In genomic region chr13:37903036-37903435, GRCm38 (mm10) we compare ENCODE assay signal across 15 mouse cellular contexts.
"Had no signal": no experiment of that assay in that cellular context is flagged by ENCODE, and none has a peak within 500 bp of the region (broad histone marks: within the 10 kb centered on the region; RNA-seq: fewer than 3 reads in every experiment).

No protein-coding gene starts in this region.

- H3K27me3 ChIP-seq: limb, embryonic 13.5 days; neural tube, embryonic 15.5 days had no signal

- ATAC-seq: hindbrain, embryonic 16.5 days; inflammation-experienced regulatory T-cells, adult 6 months; lung, postnatal 0 days had no signal

- H3K4me1 ChIP-seq: midbrain, embryonic 10.5 days; neural tube, embryonic 15.5 days had no signal

- H3K9ac ChIP-seq: limb, embryonic 13.5 days; neural tube, embryonic 15.5 days had no signal

- H3K27ac ChIP-seq: limb, embryonic 13.5 days; midbrain, embryonic 10.5 days; neural tube, embryonic 15.5 days had no signal

- DNase-seq: kidney, adult 18-20 months; left cerebral cortex, postnatal 4 days; lung, adult 2 months; lung, postnatal 4 days; midbrain, embryonic 14.5 days; right cerebral cortex, adult 18-20 months; right cerebral cortex, postnatal 25 days; thymus, postnatal 4 days had no signal

- H3K4me3 ChIP-seq: limb, embryonic 13.5 days; midbrain, embryonic 10.5 days; myocyte; neural tube, embryonic 15.5 days had no signal

- H3K4me2 ChIP-seq: limb, embryonic 13.5 days; neural tube, embryonic 15.5 days had no signal

- H3K36me3 ChIP-seq: neural tube, embryonic 15.5 days had no signal

- H3K9me3 ChIP-seq: limb, embryonic 13.5 days; midbrain, embryonic 10.5 days; neural tube, embryonic 15.5 days had no signal
